Mouse (Mus musculus) erythroblast, embryonic 14.5 days (primary cell): Measurements from ENCODE around the gene Pithd1.

ENCODE experiments used
- GATA1 ChIP-seq: IDR thresholded peaks from 2 replicates; pipeline ENCODE4 v1.6.1; 2012; ENCODE audit warnings: low read length, inconsistent platforms, mixed read lengths
- TAL1 ChIP-seq: IDR thresholded peaks from 3 replicates; pipeline ENCODE4 v1.6.1; 2012; ENCODE audit warnings: low read length, inconsistent platforms, mixed read lengths

DNA sequence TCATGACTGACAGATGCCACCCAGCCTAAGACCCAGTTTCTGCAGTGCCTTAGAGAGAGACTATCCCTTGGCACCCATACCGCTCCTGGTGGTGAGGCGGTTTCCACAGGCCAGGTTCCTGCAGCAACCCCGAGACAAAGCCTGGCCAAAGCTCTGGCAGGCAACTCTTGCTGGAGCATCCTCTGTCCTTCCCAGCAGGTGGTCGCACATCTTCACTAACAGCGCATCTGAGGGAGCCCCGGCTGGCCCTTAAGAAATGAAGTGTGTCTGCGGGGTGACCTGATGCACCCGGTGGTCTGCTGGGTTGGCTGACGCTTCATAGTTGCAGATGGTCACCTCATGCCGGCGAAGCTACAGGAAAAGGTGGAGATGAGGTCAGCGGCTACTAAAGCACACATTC lies 10.9 kb downstream of the Pithd1 start:
- TF ChIP-seq GATA1: no peak
- no peak for TF ChIP-seq TAL1
